Mouse (Mus musculus) T-helper 17 cell (primary cell): ENCODE data around the gene Gucy2e.

Experiments
- in situ Hi-C, 2 experiments: fragments of 300-600 bp; cut with MboI, MseI; formaldehyde crosslinking; loops; 1 replicate in 1 of 2; 2 replicates in 1 of 2; pipeline ENCODE4 v1.15.1; 2025; ENCODE audit warnings: high pct_unique_total_duplicates in 2 of 2

Gene Gucy2e

GRCm38 (mm10) chr11:69236926-69237260 lies at the start of gene Gucy2e:
TSS of gene Gucy2e (minus strand) at chr11:69237036.
- in situ Hi-C loops: loop anchor here (5.0 to 10.0 kb wide), 3 partner anchors 50 to 532 kb away; no protein-coding TSS in a partner anchor

GRCm38 (mm10) chr11:69277267-69277666 lies 40.4 kb upstream of the Gucy2e start:
- in situ Hi-C loops: loop anchor here in 1 of 2 experiments (5.0 kb wide), 1 partner anchor 35 kb away; no protein-coding TSS in a partner anchor

GRCm38 (mm10) chr11:69276081-69276480 lies 39.2 kb upstream of the Gucy2e start:
- in situ Hi-C loops: loop anchor here in 1 of 2 experiments (5.0 kb wide), 1 partner anchor 36 kb away; no protein-coding TSS in a partner anchor

- in situ Hi-C loops: loop anchor here in 1 of 2 experiments (5.0 kb wide), 1 partner anchor 37 kb away; no protein-coding TSS in a partner anchor
Observed at GRCm38 (mm10) chr11:69275650-69276049, 38.8 kb upstream of the Gucy2e start.

GRCm38 (mm10) chr11:69272122-69272740 lies 35.4 kb upstream of the Gucy2e start:
- in situ Hi-C loops: no loop called here

- in situ Hi-C loops: no loop called here
Observed at GRCm38 (mm10) chr11:69269575-69269974, 32.7 kb upstream of the Gucy2e start.

GRCm38 (mm10) chr11:69268100-69268499 lies 31.3 kb upstream of the Gucy2e start:
- in situ Hi-C loops: no loop called here

GRCm38 (mm10) chr11:69267341-69267740 lies 30.5 kb upstream of the Gucy2e start:
- in situ Hi-C loops: no loop called here

- in situ Hi-C loops: no loop called here
Observed at GRCm38 (mm10) chr11:69266253-69266652, 29.4 kb upstream of the Gucy2e start.

GRCm38 (mm10) chr11:69265410-69265809 lies 28.6 kb upstream of the Gucy2e start:
- in situ Hi-C loops: no loop called here

- in situ Hi-C loops: no loop called here
Observed at GRCm38 (mm10) chr11:69264276-69264675, 27.4 kb upstream of the Gucy2e start.

GRCm38 (mm10) chr11:69260111-69260510 lies 23.3 kb upstream of the Gucy2e start:
- in situ Hi-C loops: no loop called here

GRCm38 (mm10) chr11:69258287-69258686 lies 21.5 kb upstream of the Gucy2e start:
- in situ Hi-C loops: loop anchor here (5.0 kb wide), 4 partner anchors 124 to 259 kb away; no protein-coding TSS in a partner anchor

- in situ Hi-C loops: loop anchor here (5.0 kb wide), 4 partner anchors 124 to 259 kb away; no protein-coding TSS in a partner anchor
Observed at GRCm38 (mm10) chr11:69257807-69258206, 21.0 kb upstream of the Gucy2e start.

GRCm38 (mm10) chr11:69257072-69257471 lies 20.2 kb upstream of the Gucy2e start:
- in situ Hi-C loops: loop anchor here (5.0 kb wide), 4 partner anchors 125 to 260 kb away; no protein-coding TSS in a partner anchor

- in situ Hi-C loops: loop anchor here (5.0 kb wide), 4 partner anchors 127 to 262 kb away; no protein-coding TSS in a partner anchor
Observed at GRCm38 (mm10) chr11:69254808-69255207, 18.0 kb upstream of the Gucy2e start.

- in situ Hi-C loops: no loop called here
Observed at GRCm38 (mm10) chr11:69253131-69253530, 16.3 kb upstream of the Gucy2e start.

GRCm38 (mm10) chr11:69251953-69252352 lies 15.1 kb upstream of the Gucy2e start:
- in situ Hi-C loops: no loop called here

- in situ Hi-C loops: no loop called here
Observed at GRCm38 (mm10) chr11:69251135-69251842, 14.5 kb upstream of the Gucy2e start.

GRCm38 (mm10) chr11:69250106-69250505 lies 13.3 kb upstream of the Gucy2e start:
- in situ Hi-C loops: no loop called here

- in situ Hi-C loops: no loop called here
Observed at GRCm38 (mm10) chr11:69249131-69249530, 12.3 kb upstream of the Gucy2e start.

GRCm38 (mm10) chr11:69245643-69246042 lies 8.8 kb upstream of the Gucy2e start:
- in situ Hi-C loops: no loop called here

GRCm38 (mm10) chr11:69244911-69245310 lies 8.1 kb upstream of the Gucy2e start:
- in situ Hi-C loops: no loop called here
